Mouse (Mus musculus): Measurements from ENCODE around the gene Ptpn1.
A peak's percentile ranks its signal among the peaks of the same experiment; 100 is the strongest.

The Ptpn1 gene

GRCm38 (mm10) chr2:167931985-167932726 is at the start of gene Ptpn1:
Gene Ptpn1 (plus strand): TSS chr2:167932057.
- DNase-seq: peak; percentile 99

- no peak for DNase-seq
Observed at GRCm38 (mm10) chr2:167886485-167886884, 45.4 kb upstream of the Ptpn1 start.

GRCm38 (mm10) chr2:167887516-167888347 is 44.1 kb upstream of the Ptpn1 start:
- peak; percentile 77 for DNase-seq

- DNase-seq: peak; percentile 34
Observed at GRCm38 (mm10) chr2:167888834-167889233, 43.0 kb upstream of the Ptpn1 start.

GRCm38 (mm10) chr2:167889886-167890285 is 42.0 kb upstream of the Ptpn1 start:
- DNase-seq: no peak

- DNase-seq: peak; percentile 64
Observed at GRCm38 (mm10) chr2:167891908-167892307, 39.9 kb upstream of the Ptpn1 start.

- DNase-seq: no peak
Observed at GRCm38 (mm10) chr2:167893680-167894079, 38.2 kb upstream of the Ptpn1 start.

- peak; percentile 76 for DNase-seq
Observed at GRCm38 (mm10) chr2:167894948-167895372, 36.9 kb upstream of the Ptpn1 start.

- DNase-seq: no peak
Observed at GRCm38 (mm10) chr2:167897896-167898295, 34.0 kb upstream of the Ptpn1 start.

- DNase-seq: no peak
Observed at GRCm38 (mm10) chr2:167899989-167900421, 31.9 kb upstream of the Ptpn1 start.

- DNase-seq: no peak
Observed at GRCm38 (mm10) chr2:167902116-167902703, 29.6 kb upstream of the Ptpn1 start.

GRCm38 (mm10) chr2:167903242-167903952 is 28.5 kb upstream of the Ptpn1 start:
- DNase-seq: no peak

GRCm38 (mm10) chr2:167904621-167905367 is 27.1 kb upstream of the Ptpn1 start:
- no peak for DNase-seq

- no peak for DNase-seq
Observed at GRCm38 (mm10) chr2:167905561-167905960, 26.3 kb upstream of the Ptpn1 start.

- no peak for DNase-seq
Observed at GRCm38 (mm10) chr2:167906729-167907128, 25.1 kb upstream of the Ptpn1 start.

GRCm38 (mm10) chr2:167909531-167910177 is 22.2 kb upstream of the Ptpn1 start:
- DNase-seq: no peak

GRCm38 (mm10) chr2:167910178-167910540 is 21.7 kb upstream of the Ptpn1 start:
- DNase-seq: no peak

- no peak for DNase-seq
Observed at GRCm38 (mm10) chr2:167911511-167911910, 20.3 kb upstream of the Ptpn1 start.

GRCm38 (mm10) chr2:167919081-167919480 is 12.8 kb upstream of the Ptpn1 start:
- DNase-seq: no peak

GRCm38 (mm10) chr2:167920041-167920440 is 11.8 kb upstream of the Ptpn1 start:
- DNase-seq: no peak

- DNase-seq: no peak
Observed at GRCm38 (mm10) chr2:167920960-167921495, 10.8 kb upstream of the Ptpn1 start.

All from liver (tissue).